In the genomic region with DNA sequence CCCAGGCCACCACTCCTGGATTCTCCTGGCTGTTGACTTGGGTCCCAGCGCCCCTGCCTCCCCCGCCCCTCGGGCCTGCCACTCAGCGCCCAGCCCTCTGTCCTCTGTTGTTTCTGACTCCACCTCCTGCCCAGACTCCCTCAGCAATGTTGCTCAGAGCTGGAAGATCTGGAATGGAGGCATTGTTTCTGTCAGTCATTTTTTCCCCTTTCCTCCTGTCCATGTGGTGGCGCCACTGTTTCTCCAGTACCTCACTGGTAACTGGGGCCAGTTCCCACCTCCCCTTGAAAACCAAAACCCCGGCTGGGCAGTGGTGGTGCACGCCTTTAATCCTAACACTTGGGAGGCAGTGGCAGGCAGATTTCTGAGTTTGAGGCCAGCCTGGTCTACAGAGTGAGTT, we compare ENCODE assay signal across 11 mouse cellular contexts. TPM values are rescaled to one million over a fixed set of nuclear protein-coding genes. Genes with fewer than 3 reads are reported as not detected.
DNase-seq lines count a peak whose midpoint lies in the region.
"Had no signal": no experiment of that assay in that cellular context is flagged by ENCODE, and none has a peak within 500 bp of the region (broad histone marks: within the 10 kb centered on the region; RNA-seq: fewer than 3 reads in every experiment).

No protein-coding gene starts in this region.

- DNase-seq in adrenal gland, adult (ENCODE audit: inconsistent age in 2 of 2, low spot score in 1 of 2), result peak; percentile 33 to 61
- DNase-seq in adrenal gland, postnatal 4 days (ENCODE audit: low spot score in 2 of 2), result no peak
- peak; percentile 26 for DNase-seq in kidney, adult 9 months
- no peak for DNase-seq in kidney, adult 11 months
- DNase-seq in 3T3-L1 (ENCODE audit: low read depth, low spot score), result peak; percentile 36
- DNase-seq in R1 (ENCODE audit: low read depth, low spot score), result peak; percentile 97
- no peak for DNase-seq in left cerebral cortex, postnatal 36 days (ENCODE audit: low spot score in 2 of 2)
- no peak for DNase-seq in spleen, adult 12 weeks (ENCODE audit: low spot score)
- DNase-seq: right cerebral cortex, adult 18-20 months had no signal

- intact Hi-C loops in left cerebral cortex, postnatal 36 days (cut with DNase I), result no loop called here

RNA-seq across cellular contexts. Expression of gene Fmnl1, which starts 9.5 kb away (rescaled TPM):
- 10 to 100 TPM; 13.4 to 14.2 TPM for total RNA-seq in adrenal gland, postnatal 4 days (2021)
- total RNA-seq in left cerebral cortex, postnatal 36 days (2021), result 100 to 1,000 TPM; 129 to 172 TPM

RNA-seq across cellular contexts. Expression of gene Hexim2, which starts 29.2 kb away (rescaled TPM):
- total RNA-seq in adrenal gland, postnatal 4 days (2021), result 10 to 100 TPM; 10.4 to 11.8 TPM
- 10 to 100 TPM; 13.2 to 16.6 TPM for total RNA-seq in left cerebral cortex, postnatal 36 days (2021)

RNA-seq across cellular contexts. Expression of gene Hexim1, which starts 45.4 kb away (rescaled TPM):
- 10 to 100 TPM; 50.6 to 53.4 TPM for total RNA-seq in adrenal gland, postnatal 4 days (2021)
- total RNA-seq in left cerebral cortex, postnatal 36 days (2021), result 10 to 100 TPM; 42.8 to 51.6 TPM

RNA-seq across cellular contexts. Expression of gene 1700023F06Rik, which starts 46.9 kb away (rescaled TPM):
- total RNA-seq in adrenal gland, postnatal 4 days (2021), result under 1 TPM; 0.45 to 0.70 TPM
- 1 to 10 TPM; 1.8 to 2.4 TPM for total RNA-seq in left cerebral cortex, postnatal 36 days (2021)
- total RNA-seq: heart, postnatal 4 days had no signal

RNA-seq across cellular contexts. Expression of gene Spata32, which starts 56.8 kb away (rescaled TPM):
- total RNA-seq in adrenal gland, postnatal 4 days (2021), result not detected
- total RNA-seq in left cerebral cortex, postnatal 36 days (2021), result 1 to 10 TPM; 2.0 to 2.4 TPM
- total RNA-seq: adrenal gland, adult 2 months; heart, postnatal 4 days had no signal

Comparison
In these comparisons a context has a peak if more than half of its experiments do, and no peak if none do; other contexts are left out.
1. DNase-seq: peak in adrenal gland, adult (2 of 2), kidney, adult 9 months (single experiment), 3T3-L1 (single experiment) and R1 (single experiment); none in adrenal gland, postnatal 4 days (0 of 2), kidney, adult 11 months (single experiment), left cerebral cortex, postnatal 36 days (0 of 2) and spleen, adult 12 weeks (single experiment).
2. RNA of gene Fmnl1, which starts 9.5 kb away (total RNA-seq): 129 to 172 TPM in left cerebral cortex, postnatal 36 days; 13.4 to 14.2 TPM in adrenal gland, postnatal 4 days; every median in the first group is over 4 times any median in the second.